Mouse (Mus musculus) c-Kit-positive CD71-negative TER-119-negative erythroid progenitor cells, embryonic 14.5 days (primary cell): ENCODE data around the gene Metrn.

ENCODE experiments used
- DNase-seq: peaks from one replicate; pipeline ENCODE4 v3.0.0-alpha.2; 2013; ENCODE audit warnings: low read depth

Metrn gene

DNA sequence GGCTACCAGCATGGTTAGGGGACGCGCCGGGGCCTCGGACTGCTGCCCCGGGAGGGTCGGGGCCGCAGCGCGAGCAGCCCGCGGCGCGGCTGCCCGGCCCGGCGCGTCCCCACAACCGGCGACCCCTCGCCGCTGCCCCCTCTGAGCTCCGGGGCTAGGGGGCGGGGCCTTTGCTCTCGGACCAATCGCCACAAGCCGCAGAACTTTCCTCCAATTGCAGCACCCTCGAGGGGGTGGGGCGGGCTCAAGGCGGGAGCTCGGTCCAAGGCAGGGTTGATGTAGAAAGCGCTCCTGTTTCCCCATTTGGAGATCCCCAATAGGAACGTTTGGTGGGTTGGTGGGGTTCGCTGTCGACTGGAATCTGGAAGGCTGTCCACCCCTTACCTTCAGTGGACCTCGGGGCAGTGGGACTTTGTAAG lies at the start of gene Metrn:
Metrn (minus strand) TSS at position 186 of the 419 bp plus-strand sequence.
- peak; percentile 86 for DNase-seq

DNA sequence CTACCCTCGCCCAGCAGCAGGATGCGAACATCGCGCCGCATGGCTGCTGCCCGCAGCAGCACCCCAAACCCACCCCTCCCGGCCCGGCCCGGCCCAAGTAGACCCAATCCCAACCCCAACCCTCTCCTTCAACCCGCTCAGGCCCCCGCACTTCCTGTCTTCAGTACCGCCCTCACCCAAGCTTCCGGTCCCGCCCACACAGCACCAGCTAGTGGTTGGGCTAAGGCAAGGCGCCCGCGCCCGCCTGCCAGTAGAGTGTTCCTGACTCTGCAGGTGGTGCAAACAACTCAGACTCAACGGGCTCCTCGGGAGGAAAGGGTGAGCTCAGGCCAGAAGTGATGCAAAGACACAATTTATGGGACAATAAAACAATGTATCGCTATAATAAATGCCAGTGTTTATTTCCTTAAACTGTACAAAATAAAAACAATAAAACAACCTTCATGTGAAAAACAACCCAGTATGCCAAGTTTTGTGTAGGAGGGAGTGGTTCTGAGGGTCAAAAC lies 47.5 kb upstream of the Metrn start, which contains the start of gene Rhot2:
Rhot2 (minus strand) TSS at position 456 of the 506 bp plus-strand sequence.
- DNase-seq, result peak; percentile 93

DNA sequence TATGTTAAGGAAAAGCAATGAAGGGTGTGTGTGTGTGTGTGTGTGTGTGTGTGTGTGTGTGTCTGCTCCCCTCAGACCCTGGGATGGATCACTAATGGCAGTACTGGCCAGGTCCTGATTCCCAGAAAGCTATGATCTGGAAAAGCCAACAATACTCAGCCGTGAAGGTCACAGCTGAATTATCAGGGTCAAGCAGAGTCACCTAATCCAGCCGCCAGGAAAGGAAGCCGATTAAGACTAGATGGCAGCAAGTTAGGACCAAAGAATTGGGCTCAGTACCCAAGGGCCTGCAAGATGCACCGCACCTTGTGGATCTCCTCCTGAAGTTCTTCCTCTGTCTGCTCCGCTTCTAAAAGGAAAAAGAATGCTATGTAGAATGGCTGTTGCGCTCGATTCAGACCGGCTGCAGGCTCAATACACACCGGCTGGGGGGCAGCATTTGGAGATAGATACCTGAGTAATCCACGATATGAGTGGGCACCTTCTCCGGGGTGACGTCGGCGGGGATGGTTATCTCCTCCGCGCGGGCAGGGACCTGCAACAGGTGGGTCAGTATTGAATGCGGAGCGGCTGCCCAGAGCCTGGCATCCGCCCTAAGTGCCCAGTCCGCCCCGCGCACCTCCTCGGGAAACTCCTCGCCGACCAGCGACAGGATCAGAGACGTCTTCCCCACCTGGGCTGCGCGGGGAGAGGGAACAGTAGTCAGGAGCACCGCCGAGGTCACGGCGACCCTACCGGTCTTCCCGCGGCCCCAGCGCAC lies 46.9 kb upstream of the Metrn start:
- DNase-seq, result no peak

DNA sequence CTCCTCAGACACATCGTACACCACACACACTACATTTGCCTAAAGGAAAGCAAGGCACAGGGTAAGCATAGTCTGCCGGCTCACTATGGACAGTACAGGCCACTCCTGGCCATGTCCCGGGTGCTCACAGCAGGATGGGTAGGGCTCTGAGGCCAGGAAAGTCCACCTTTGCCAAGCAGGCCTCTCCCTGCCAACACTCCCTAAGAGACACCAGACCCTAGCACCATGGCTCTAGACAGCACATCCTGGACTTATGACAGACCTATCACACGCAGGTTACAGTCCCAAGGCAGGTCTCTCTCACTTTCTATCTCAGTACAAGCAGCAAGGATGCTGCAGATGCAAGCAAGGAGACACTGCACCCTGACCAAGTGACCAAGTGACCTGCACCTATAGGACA lies 46.2 kb upstream of the Metrn start:
- DNase-seq, result no peak

DNA sequence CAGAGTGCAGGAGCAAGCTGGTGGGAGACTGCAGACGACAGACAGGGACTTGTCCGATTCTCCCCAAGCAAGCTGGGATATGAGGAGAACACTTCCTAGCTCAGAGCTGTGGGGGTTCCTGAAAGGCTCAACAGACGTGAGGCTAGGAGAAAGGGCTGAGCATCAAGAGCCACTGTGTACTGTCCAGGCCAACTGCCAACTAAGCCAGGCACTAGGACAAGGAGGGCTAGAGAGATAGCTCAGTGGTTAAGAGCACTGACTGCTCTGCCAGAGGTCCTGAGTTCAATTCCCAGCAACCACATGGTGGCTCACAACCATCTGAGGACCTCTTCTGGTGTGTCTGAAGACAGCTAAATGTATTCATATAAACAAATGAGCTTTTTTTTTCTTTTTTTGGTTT lies 45.6 kb upstream of the Metrn start:
- no peak for DNase-seq

DNA sequence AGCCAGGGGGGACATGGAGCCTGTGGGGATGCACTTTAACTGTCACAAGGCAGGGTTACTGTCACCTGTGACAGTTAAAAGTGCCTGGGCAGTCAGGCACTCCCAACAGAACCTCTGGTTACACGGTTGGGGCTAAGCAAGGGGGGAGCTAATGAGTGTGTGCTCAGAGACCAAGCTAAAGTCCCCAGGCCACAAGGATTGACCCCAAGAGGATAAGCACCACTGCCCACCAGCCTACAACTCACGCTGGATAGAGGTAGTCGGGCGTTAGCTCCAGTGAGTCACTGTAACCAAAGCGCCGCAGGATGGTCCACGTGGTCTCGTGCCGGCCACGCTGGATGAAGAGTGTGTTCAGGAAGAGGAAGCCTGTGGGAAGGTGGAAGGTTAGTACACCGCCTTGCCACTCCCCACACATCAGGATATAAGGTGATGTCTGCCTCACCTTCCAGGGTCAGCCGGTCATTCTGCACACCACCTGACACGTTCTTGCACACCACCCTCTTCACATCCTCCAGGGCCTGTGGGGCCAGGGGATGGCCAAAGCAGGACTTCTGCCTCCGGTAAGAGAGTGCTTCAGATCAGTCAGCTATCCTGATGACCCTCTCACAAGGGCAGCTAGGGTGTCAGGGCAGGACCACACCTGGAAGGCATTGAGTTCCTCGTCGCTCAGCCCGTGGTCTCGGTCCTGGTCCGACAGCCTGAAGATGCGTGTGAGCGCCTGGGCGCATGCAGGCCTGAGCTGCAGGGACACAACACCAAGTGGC lies 44.4 kb upstream of the Metrn start, which contains the start of gene Gm20683:
Gm20683 (minus strand) TSS at position 647 of the 764 bp plus-strand sequence.
- no peak for DNase-seq

DNA sequence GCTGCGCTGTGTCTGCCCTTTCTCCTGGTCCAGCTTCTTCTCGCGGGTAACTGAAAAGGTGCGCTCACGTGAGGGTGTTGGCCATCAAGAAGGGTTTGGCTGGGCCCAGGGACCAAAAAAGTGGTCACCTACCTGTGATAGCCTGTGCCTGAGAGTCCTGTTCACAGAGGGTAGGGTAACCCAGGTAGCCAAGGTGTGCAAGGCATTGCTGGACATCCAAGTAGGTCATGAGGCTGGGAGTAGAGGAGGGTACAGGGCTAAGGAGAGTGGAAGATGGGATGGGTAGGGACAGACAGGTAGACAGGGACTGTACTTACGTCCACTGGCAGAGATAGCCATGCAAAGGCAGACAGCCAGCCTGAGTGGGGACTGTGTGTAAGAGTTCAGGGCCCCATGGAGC lies 43.6 kb upstream of the Metrn start:
- DNase-seq, result no peak

DNA sequence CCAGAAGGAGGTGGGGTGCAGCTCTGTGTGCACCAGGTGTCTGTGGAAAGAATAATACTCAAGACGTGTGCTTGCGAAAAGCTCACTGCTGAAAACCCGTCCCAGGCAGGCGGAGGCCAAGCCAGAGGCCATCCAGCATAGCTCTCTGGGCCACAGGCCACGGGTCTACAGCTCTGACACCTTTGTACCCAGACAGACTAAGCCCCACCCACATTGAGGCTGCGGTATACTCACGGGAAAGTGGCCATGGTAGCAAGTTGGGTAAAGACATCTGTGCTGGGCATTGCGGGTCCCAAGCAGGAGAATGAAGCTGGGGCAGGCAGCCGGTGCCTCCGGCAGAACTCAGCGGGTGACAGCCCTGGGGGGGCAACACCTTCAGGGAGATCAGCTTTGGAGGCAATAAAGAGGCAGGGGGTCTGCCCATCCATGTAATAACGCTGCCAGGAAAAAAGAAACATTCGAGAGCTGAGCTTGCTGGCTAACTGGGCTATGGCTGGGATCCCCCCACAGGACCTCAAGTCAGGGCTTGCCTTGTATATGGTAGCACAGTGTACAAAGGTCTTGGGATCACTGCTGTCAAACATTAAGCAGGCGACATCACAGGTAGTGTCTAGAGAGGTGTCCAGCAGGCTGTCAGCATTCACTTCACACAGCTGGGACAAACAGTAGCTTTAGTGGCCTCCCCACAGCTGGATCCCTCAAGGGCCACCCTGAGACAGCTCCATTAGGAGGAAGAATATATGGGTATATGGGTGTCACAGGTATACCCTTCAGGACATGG lies 42.7 kb upstream of the Metrn start:
- no peak for DNase-seq

DNA sequence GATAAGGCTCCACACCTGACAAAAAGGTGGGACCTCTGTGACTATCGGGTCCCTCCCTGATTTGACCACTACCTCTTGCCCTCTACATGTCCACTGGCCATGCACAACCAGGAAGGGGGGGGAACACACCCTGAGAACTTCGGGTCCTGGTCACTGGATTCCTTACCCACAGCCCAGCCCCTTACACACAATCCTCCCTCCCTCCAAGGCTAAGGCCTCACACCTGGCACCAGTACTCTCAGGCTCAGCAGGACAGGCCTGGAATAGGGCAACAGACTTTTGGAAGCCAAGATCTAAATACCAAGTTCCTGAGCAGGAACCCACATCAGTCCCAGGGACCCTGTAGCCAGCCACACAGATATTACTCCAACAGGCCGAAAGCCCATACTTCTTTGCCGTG lies 42.0 kb upstream of the Metrn start:
- DNase-seq, result no peak

DNA sequence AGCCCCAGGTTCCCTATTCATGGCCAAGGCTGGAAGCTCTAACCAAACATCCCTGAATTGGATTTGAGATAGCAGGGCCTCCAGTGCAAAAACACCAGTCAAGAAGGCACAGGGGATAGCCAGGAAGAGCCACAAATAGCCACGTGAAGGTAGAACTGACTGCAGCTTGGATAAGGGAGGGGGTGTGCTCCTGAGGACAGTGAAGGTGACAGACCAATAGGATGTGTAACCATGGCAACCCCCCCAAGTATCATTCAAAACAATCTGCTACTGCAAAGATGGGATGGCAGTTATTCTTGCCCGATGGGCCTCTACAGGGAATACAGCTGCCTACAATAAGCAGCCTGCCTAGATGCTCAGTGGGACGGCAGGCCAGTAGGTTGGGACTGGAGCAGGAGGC lies 40.6 kb upstream of the Metrn start:
- no peak for DNase-seq

DNA sequence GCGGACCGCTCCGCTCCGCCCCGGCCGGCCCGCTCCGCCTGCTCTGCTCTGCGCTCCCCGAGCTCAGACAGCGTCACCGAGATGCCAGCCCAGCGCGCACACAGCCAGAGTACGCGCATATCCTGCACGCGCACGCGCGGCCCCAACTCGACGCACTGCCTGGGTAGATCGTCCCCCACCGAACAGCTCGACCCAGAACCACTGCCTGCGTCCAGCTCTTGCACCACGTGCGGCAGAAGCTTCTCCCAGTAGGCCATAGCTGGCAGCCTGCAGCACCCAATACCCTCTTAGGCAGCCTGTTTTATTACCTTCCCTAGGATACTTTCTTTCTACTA lies 40.1 kb upstream of the Metrn start, which contains the start of gene Rhbdl1:
Rhbdl1 (minus strand) TSS at position 220 of the 335 bp plus-strand sequence.
- no peak for DNase-seq

DNA sequence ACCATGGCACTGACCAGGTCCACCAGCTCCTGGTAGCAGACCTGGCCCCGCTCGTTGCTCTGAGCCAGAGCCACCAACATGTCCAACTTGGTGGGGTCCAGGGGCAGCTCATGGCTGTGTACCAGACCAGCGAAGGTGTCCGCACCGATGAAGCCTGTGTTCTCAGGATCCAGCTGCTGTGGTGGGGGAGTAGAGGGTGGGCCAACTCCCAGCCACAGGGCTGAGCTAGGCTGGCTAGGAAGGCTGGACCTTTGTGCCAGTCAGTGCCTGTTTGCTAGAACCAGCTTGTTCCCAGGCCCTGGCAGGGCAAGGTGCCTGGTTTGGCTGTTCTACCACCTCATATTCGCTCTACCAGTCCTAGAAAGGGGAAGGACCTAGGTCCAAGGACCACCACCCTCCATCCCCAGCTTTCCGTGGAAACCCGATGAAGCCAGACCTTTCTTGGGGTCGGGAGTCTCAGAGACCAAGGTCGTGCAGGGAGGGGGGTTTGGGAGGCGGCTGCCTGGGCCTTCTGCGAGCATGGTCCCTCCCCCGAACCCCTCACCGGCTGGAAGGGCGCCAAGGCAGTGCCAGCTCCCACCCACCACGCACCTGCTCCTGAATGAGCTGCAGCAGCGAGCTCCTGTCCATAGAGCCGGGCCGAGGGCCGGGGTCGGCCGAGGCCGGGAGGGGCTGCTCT lies 39.6 kb upstream of the Metrn start:
- no peak for DNase-seq

DNA sequence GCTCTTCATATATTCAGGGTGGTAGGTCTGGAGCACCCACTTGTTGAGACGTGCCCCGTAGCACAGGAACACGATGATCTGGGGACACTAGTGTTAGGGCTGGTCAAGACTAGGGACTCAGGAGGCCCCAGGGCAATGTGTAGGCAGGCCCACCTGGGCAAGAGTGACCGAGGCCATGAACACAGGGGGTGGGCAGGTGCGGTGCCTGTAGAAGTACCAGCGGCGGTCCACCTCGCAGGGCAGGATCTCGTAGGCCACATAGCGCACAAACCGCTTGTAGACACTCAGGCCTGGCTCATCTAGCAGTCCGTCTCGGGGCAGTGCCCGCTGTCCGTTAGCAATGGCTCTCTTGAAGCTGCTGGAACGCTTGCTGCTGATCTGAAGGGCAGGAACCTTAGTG lies 38.9 kb upstream of the Metrn start:
- DNase-seq, result no peak

DNA sequence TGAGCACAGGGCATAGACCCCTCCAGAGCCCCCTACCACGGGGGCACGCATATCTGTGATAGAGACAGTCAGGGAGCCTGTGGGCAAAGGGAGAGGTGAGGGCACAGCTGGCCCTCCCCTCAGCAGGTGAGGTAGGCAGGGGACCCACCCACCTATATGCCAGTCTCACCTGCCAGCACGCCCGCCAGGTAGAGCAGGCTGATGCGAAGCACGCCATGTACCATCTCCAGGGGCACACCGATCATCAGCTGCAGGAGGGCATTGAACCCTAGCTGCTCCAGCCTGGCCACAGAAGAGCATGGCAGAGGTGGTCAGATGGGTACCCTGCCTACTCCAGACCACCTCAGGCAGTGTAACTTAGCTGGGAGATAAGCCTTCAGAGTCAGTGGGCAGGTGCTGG lies 38.4 kb upstream of the Metrn start:
- DNase-seq, result no peak

DNA sequence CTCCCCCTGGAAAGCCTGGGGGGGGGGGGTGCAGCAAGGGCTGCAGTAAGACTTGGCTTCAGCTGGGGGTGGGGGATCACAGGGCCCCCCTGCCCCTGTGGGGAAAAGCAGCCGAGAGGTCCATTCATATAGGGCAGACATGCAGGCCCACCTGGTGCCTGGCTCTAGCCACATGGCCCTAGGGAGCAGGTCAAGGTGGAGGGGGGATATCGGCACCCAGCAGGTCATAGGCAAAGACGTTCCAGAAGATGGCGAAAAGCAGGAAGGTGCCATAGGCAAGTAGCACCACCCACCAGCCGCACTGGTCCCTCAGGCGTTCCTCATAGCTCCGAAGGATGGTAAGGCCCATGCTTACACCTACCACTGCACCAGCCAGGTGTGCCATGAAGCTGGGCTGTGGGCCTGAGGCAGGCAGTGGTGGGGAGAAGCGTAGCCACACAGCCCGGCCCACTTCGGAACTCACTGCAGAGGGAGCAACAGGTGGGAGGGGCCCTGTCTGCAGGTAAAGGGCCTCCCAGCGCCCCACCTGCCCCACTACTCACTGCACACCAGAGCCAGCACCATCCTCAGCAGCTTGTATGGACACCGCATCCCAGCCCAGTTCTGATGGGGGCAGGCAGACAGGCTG lies 37.8 kb upstream of the Metrn start:
- no peak for DNase-seq

DNA sequence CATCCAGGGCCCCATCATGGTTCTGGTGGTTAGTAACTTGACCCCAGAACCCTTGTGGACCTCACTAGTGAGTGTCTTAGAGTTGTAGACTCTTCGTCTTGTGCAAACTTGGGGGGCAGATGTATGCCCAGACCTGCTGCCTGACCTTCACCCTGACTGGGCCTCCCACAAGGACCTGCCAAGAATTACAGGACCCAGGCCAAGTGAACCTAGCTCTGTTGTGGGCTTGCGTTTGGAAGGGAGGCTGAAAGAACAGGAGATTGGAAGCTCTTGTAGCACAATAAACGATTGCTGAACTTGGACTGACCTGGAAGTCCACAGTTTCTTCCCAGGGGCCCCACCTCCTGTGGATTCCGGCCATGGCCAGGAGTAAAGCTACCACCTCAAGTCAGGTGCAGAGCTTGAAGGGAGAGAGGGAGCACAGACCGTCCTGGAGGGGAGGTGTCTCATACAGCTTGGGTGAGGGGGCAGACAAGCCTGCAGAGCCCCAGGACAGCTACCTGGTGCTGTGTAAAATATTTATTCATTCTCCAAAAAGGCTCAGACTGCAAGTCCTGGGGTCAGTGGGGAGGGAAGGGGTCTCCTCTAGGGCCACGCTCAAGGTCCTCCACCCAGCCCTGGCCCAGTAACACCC lies 37.1 kb upstream of the Metrn start:
- no peak for DNase-seq

DNA sequence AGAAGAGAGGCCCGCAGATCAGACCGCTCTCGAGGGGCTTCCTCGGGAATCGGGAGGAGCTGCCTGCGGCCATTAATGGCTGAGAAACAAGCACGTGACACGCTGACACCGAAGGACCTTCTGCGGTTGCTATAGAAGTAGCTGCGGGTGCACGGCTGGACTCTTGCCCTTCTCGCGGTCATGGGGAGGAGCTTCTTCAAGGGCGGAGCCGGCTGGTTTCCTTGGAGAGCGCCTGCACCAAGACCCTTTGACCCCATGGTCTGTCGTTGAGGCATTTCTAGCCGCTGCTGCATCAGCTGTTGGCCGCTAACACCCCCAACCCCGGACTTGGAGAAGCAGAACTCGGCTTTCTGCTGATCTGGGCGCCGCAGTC lies 36.3 kb upstream of the Metrn start, which contains the start of gene Stub1:
Stub1 (minus strand) TSS at position 114 of the 373 bp plus-strand sequence.
- peak; percentile 64 for DNase-seq

DNA sequence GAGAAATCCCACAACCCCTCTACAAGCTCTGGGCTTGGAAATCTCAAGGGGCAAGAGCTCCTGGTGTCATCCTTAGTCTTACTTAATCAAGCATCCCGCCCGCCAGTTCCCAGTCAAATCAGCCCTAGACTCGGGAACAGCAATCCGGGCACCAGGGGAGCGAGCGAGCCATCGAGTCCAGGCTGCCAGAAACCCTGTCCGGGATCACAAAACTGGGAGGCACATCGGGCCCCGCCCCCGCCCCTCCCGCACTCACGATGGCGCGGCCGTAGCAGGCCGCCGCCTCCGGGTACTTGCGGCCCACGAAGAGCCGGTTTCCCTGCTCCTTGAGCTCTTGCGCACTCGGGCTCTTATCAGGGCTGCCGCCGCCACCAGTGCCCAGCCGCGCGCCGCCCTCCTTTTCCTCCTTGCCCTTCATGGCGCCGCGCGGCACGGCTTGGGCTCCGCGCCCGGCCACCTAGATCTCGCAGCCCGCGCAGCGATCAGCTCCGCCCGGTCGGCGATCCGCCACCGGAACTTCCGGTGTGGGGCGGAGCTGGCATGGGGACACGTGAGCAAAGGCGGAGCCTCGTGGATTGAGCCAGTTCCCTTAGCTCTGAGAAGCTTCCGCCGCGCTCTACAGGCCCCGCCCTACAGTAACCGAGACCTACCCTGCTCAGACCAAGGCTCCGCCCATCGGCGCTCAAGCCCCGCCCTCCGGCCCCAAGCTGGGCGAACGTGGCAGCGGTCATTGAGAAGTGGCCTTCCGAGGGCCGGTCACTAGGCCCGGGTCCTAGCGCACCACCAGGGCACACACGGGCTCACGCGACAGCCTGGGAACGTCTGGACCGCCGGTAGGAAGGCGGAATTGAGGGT lies 35.7 kb upstream of the Metrn start:
- peak; percentile 97 for DNase-seq

DNA sequence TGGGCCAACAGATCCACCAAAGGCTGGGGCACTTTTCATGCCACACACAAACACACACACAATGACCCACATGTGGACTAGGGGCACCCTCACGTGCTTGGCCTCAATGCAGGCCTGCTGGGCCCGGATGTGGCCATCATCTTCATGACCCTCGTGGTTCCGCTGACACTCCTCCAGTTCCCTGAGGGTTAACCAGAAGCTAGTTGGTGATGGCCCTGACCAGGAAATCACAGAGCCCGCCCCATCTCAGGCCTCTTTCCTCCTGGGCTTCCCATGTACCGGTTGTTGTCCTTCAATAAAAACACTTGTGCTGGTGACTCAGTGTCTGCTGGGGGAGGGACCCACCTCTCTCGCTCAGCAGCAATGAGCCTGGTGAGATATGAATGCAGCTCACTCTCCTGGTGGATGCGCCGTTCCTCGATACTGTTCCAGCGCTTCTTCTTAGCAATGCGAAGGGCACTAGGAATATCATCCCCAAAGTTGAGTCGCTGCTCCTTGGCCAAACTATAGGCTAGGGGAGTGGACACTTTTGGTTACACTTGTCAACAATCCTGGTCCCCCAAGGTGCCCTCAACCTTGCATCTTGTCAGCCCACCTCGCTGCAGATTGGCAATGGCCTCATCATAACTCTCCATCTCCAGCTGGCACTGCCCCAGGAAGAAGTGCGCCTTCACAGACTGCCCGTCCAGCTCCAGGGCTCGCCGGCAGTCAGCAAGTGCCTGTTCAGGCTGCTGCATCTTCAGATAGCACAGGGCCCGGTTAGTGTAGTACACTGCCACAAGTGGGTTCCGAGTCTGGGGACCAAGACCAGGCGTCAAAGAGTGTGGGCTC lies 34.7 kb upstream of the Metrn start:
- no peak for DNase-seq
